Mouse (Mus musculus) bone marrow macrophage, adult 2 months (primary cell): ENCODE measurements around the gene Fndc3b.

Source experiments
- CTCF ChIP-seq: IDR thresholded peaks from 2 replicates; pipeline ENCODE4 v1.5.1; 2012; ENCODE audit warnings: low read depth, mild to moderate bottlenecking, low read length, moderate library complexity
- POLR2A ChIP-seq: IDR thresholded peaks from 2 replicates; pipeline ENCODE4 v1.6.1; 2012; ENCODE audit warnings: mild to moderate bottlenecking, low read depth, low read length, borderline replicate concordance

GRCm38 (mm10) chr3:27472846-27473245 lies 238.3 kb downstream of the Fndc3b start:
- TF ChIP-seq CTCF (no peak), POLR2A (no peak)
